Mouse (Mus musculus): ENCODE data around the gene Numb.
"Not testable (repeated sequence)": the region's sequence is repeated elsewhere in the genome, so short reads cannot be mapped to it uniquely, and the experiment has no call there.

DNA sequence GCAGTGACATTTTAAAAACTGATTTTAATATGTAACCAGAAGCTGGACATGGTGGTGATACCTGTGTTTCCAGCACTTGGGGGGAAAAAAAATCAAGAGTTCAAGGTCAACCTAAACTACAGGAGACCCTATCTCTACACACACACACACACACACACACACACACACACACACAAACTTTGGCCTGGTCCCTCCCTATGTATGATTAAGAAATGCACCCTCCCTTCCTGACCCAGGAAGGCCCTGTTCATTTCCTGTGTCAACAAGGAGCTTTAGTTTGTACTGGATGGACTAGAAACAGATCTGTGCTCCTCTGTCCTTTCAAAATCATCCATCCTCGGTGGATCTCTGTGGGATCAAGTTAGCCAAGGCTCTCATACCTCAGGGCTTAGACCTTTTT lies 16.9 kb upstream of the Numb start:
- not testable (repeated sequence) for TF ChIP-seq POLR2A (IDR thresholded peaks at IDR 0.05; ENCODE audit: control insufficient read depth in 1 of 2, insufficient read depth in 1 of 2, low read depth in 1 of 2, low read length in 2 of 2, poor library complexity in 1 of 2); MEF2A (IDR thresholded peaks at IDR 0.05; ENCODE audit: extremely low read depth, insufficient replicate concordance, low read depth, low read length, poor library complexity, severe bottlenecking); CTCF (IDR thresholded peaks at IDR 0.05 in 2 of 3, conservative IDR thresholded peaks at IDR 0.05 in 1 of 3; ENCODE audit: control insufficient read depth in 1 of 3, insufficient read depth in 1 of 3, low read depth in 2 of 3, low read length in 3 of 3, poor library complexity in 1 of 3, severe bottlenecking in 1 of 3); BHLHE40 (IDR thresholded peaks at IDR 0.05; ENCODE audit: borderline replicate concordance, low read depth, low read length); TCF12 (IDR thresholded peaks at IDR 0.05; ENCODE audit: low read depth, low read length); MXI1 (IDR thresholded peaks at IDR 0.05; ENCODE audit: low read depth, low read length); MYC (IDR thresholded peaks at IDR 0.05; ENCODE audit: low read depth, low read length); RAD21 (IDR thresholded peaks at IDR 0.05; ENCODE audit: low read depth, low read length)

Data from MEL (cell line).